15 mouse cellular contexts compared by ENCODE assay signal in the genomic region with DNA sequence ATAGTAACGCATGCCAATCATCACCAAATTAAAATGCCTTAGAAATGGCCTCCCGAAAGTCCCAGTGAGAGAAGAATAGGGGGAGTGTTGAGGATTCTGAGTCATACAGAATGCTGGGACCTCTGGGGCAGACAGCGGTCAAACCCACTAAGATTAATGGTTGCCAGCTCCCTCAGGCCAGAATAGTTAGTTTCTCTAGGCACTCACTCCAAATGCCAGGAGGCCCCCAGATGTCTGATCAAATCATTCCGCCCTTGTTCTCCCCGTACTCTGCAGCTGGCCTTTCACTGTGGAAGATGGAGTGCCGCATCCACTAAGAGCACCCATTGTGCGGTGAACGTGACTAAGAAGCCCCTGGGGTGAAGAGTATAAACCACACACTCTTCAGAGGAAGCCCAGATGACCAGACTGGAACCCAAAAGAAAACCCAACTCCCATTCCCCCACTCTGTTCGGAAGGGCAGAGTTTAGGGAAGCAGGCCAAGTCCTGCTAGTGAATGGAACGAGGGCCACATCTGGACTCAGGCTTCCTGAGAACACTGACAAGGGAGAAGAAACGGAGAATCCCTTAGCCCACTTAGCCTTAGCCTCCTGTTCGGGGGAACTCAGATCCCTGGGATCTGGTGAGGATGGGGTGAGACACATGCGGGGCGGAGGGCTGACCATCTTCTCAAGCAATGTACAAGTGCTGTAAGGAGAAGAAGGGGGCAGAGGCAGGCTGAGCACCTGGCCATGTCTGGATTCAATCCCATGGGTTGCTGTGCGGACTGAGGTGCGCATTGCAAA.
DNase-seq lines count a peak whose midpoint lies in the region; ATAC-seq and TF ChIP-seq lines count a peak whose summit lies in the region.
"Had no signal": no experiment of that assay in that cellular context is flagged by ENCODE, and none has a peak within 500 bp of the region (broad histone marks: within the 10 kb centered on the region; RNA-seq: fewer than 3 reads in every experiment).

No protein-coding gene starts in this region.

- DNase-seq in hindbrain, embryonic 10.5 days (ENCODE audit: low spot score), result no peak
- no peak for DNase-seq in hindbrain, postnatal 0 days (ENCODE audit: low spot score)
- peak; percentile 93 for DNase-seq in fibroblast of lung, adult 2 months (ENCODE audit: low read depth)
- DNase-seq in right cerebral cortex, postnatal 14 days, result no peak
- DNase-seq in kidney, postnatal 25 days, result no peak
- no peak for DNase-seq in midbrain, embryonic 14.5 days
- DNase-seq: adrenal gland, postnatal 14 days; lung, embryonic 14.5 days; thymus, adult 2 months had no signal

- peak overlapping the region; percentile 41 for H3K27ac ChIP-seq in hindbrain, embryonic 10.5 days
- no peak overlapping the region for H3K27ac ChIP-seq in hindbrain, postnatal 0 days
- H3K27ac ChIP-seq in neural tube, embryonic 13.5 days (replicated peaks), result no peak overlapping the region; the same call in 1 of the 2 replicates
- H3K27ac ChIP-seq in midbrain, embryonic 14.5 days (replicated peaks; ENCODE audit: low read depth, low read length), result no peak overlapping the region
- H3K27ac ChIP-seq: heart, embryonic 13.5 days; limb, embryonic 15.5 days had no signal

- H3K27me3 ChIP-seq in hindbrain, embryonic 10.5 days (ENCODE audit: insufficient read depth, poor library complexity, severe bottlenecking), result no peaks in the 10 kb centered on the region
- no peaks in the 10 kb centered on the region for H3K27me3 ChIP-seq in hindbrain, postnatal 0 days (ENCODE audit: insufficient read depth, low read length)
- no peaks in the 10 kb centered on the region for H3K27me3 ChIP-seq in C2C12 (ENCODE audit: control insufficient read depth, insufficient read depth, insufficient read length)
- H3K27me3 ChIP-seq in neural tube, embryonic 13.5 days, result no peaks in the 10 kb centered on the region
- no peaks in the 10 kb centered on the region for H3K27me3 ChIP-seq in midbrain, embryonic 14.5 days (ENCODE audit: control insufficient read depth, insufficient read depth, low read length)
- H3K27me3 ChIP-seq: heart, embryonic 13.5 days; limb, embryonic 15.5 days had no signal

- peak overlapping the region; percentile 52 for H3ac ChIP-seq in C2C12 (ENCODE audit: control insufficient read depth, insufficient read length, low read depth)

- peaks cover 41% of the 10 kb centered on the region for H3K4me1 ChIP-seq in hindbrain, embryonic 10.5 days (replicated peaks)
- H3K4me1 ChIP-seq in hindbrain, postnatal 0 days (ENCODE audit: insufficient read depth, low read length), result peaks cover 9% of the 10 kb centered on the region
- peaks cover 38% of the 10 kb centered on the region for H3K4me1 ChIP-seq in neural tube, embryonic 13.5 days (replicated peaks)
- 0 out of 2 replicates have a peak, but pooled peaks cover 4% of the 10 kb centered on the region for H3K4me1 ChIP-seq in midbrain, embryonic 14.5 days (ENCODE audit: control insufficient read depth, insufficient read depth, low read length)

- H3K9me3 ChIP-seq in hindbrain, embryonic 10.5 days, result no peaks in the 10 kb centered on the region
- no peaks in the 10 kb centered on the region for H3K9me3 ChIP-seq in hindbrain, postnatal 0 days (ENCODE audit: low read length)
- H3K9me3 ChIP-seq in neural tube, embryonic 13.5 days, result no peaks in the 10 kb centered on the region
- no peaks in the 10 kb centered on the region for H3K9me3 ChIP-seq in midbrain, embryonic 14.5 days (ENCODE audit: control insufficient read depth, low read length)
- H3K9me3 ChIP-seq: heart, embryonic 13.5 days; limb, embryonic 15.5 days had no signal

- H3K79me3 ChIP-seq in C2C12 (ENCODE audit: low read depth), result no peaks in the 10 kb centered on the region

- H3K36me3 ChIP-seq in hindbrain, embryonic 10.5 days, result 0 out of 2 replicates have a peak, but pooled peaks cover 3% of the 10 kb centered on the region
- no peaks in the 10 kb centered on the region for H3K36me3 ChIP-seq in hindbrain, postnatal 0 days (ENCODE audit: insufficient read depth, low read length)
- peaks cover 4% of the 10 kb centered on the region for H3K36me3 ChIP-seq in C2C12 (ENCODE audit: control insufficient read depth, insufficient read depth)
- 0 out of 2 replicates have a peak, but pooled peaks cover 6% of the 10 kb centered on the region for H3K36me3 ChIP-seq in neural tube, embryonic 13.5 days
- H3K36me3 ChIP-seq in midbrain, embryonic 14.5 days (ENCODE audit: control insufficient read depth, insufficient read depth, low read length), result 0 out of 2 replicates have a peak, but pooled peaks cover 4% of the 10 kb centered on the region

- no peak for ATAC-seq in hindbrain, postnatal 0 days
- ATAC-seq in neural tube, embryonic 13.5 days (ENCODE audit: low read depth), result peak; percentile 46
- ATAC-seq in midbrain, embryonic 14.5 days (ENCODE audit: low FRiP score, low TSS enrichment), result no peak
- ATAC-seq: CD4-positive, CD25-positive, alpha-beta regulatory T cell, adult 4 months; inflammation-experienced regulatory T-cells, adult 6 months had no signal

- H3K79me2 ChIP-seq in C2C12 (ENCODE audit: control insufficient read depth, insufficient read depth), result no peaks in the 10 kb centered on the region

- H3K9ac ChIP-seq in hindbrain, postnatal 0 days (replicated peaks; ENCODE audit: low read length), result no peak overlapping the region
- no peak overlapping the region for H3K9ac ChIP-seq in neural tube, embryonic 13.5 days
- H3K9ac ChIP-seq in midbrain, embryonic 14.5 days (replicated peaks; ENCODE audit: low read length), result no peak overlapping the region
- H3K9ac ChIP-seq: heart, embryonic 13.5 days; limb, embryonic 15.5 days; lung, embryonic 14.5 days had no signal

- no peak overlapping the region for H3K4me2 ChIP-seq in hindbrain, postnatal 0 days (ENCODE audit: low read depth, low read length)
- H3K4me2 ChIP-seq in neural tube, embryonic 13.5 days, result no peak overlapping the region
- H3K4me2 ChIP-seq in midbrain, embryonic 14.5 days (ENCODE audit: low read length), result no peak overlapping the region
- H3K4me2 ChIP-seq: heart, embryonic 13.5 days; limb, embryonic 15.5 days; lung, embryonic 14.5 days had no signal

- no peak overlapping the region for H3K4me3 ChIP-seq in hindbrain, embryonic 10.5 days
- H3K4me3 ChIP-seq in hindbrain, postnatal 0 days (ENCODE audit: low read length), result no peak overlapping the region
- no peak overlapping the region for H3K4me3 ChIP-seq in C2C12 (ENCODE audit: insufficient read depth, poor library complexity, severe bottlenecking)
- H3K4me3 ChIP-seq in neural tube, embryonic 13.5 days, result no peak overlapping the region
- H3K4me3 ChIP-seq in midbrain, embryonic 14.5 days (replicated peaks; ENCODE audit: low read depth, low read length), result no peak overlapping the region
- H3K4me3 ChIP-seq: heart, embryonic 13.5 days; limb, embryonic 15.5 days had no signal

- WGBS in hindbrain, embryonic 10.5 days, result 81% methylated on average over 16 of the region's 16 CpGs
- 66% methylated on average over 16 of the region's 16 CpGs for WGBS in hindbrain, postnatal 0 days
- 39% methylated on average over 16 of the region's 16 CpGs for WGBS in neural tube, embryonic 13.5 days
- 83% methylated on average over 16 of the region's 16 CpGs for WGBS in midbrain, embryonic 14.5 days

- no peak for TF ChIP-seq CTCF in hindbrain, postnatal 0 days (IDR thresholded peaks at IDR 0.05; ENCODE audit: low read depth)
- no peak for TF ChIP-seq CTCF in C2C12 (IDR thresholded peaks at IDR 0.05; ENCODE audit: control insufficient read depth, insufficient read depth, insufficient read length)

TF ChIP-seq in C2C12, 6 proteins besides CTCF, POLR2A, EP300 and RAD21:
- TF ChIP-seq MYOD1 (IDR thresholded peaks at IDR 0.05; ENCODE audit: control insufficient read depth, insufficient read length, low read depth) (peak; percentile 80), USF1 (IDR thresholded peaks at IDR 0.05; ENCODE audit: low read depth) (no peak), MAX (IDR thresholded peaks at IDR 0.05) (peak; percentile 14), FOSL1 (IDR thresholded peaks at IDR 0.05; ENCODE audit: insufficient read depth, low read length, poor library complexity, severe bottlenecking) (no peak), CEBPB (IDR thresholded peaks at IDR 0.05; ENCODE audit: low read depth) (no peak)
